Comparison of ENCODE assay signal across 12 mouse cellular contexts in the genomic region with DNA sequence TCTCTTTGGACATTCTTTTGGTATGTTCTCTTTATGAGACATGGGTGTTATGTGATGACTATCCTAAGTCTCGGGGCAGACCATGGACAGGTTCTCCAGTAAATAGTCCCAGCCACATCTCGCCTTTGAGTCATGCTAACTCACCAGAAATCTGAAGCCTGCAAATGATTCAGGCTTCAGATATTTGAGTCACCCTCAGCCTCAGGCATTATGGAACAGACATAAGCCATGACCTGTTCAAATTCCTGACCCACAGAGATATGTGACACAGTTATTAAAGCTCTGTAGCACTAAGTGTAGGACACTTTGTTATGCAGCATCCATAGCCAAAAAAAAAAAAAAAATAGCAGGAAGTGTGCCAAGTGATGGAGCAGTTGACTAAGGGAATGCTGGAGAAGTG.
"Had no signal": no experiment of that assay in that cellular context is flagged by ENCODE, and none has a peak within 500 bp of the region (broad histone marks: within the 10 kb centered on the region; RNA-seq: fewer than 3 reads in every experiment).

No protein-coding gene starts in this region.

- DNase-seq: kidney, adult 8-10 months; kidney, postnatal 10 days; kidney, postnatal 36 days; layer of hippocampus, adult 9-11 months; left cerebral cortex, postnatal 4 days; liver, postnatal 0 days; lung, embryonic 14.5 days; lung, postnatal 36 days; retina, postnatal 1 day; right cerebral cortex, postnatal 25 days; spleen, adult 18-20 months; thymus, postnatal 25 days had no signal
